In genomic region chr2:168663716-168664115, GRCm38 (mm10) we compare ENCODE assay signal across 23 mouse cellular contexts.
"Had no signal": no experiment of that assay in that cellular context is flagged by ENCODE, and none has a peak within 500 bp of the region (broad histone marks: within the 10 kb centered on the region; RNA-seq: fewer than 3 reads in every experiment).

No protein-coding gene starts in this region.

- H3K4me1 ChIP-seq: heart, embryonic 13.5 days; heart, embryonic 15.5 days; hindbrain, embryonic 13.5 days; limb, embryonic 13.5 days; limb, embryonic 15.5 days had no signal

- H3K27me3 ChIP-seq: heart, embryonic 15.5 days; kidney, embryonic 15.5 days; limb, embryonic 13.5 days; limb, embryonic 15.5 days; liver, embryonic 12.5 days had no signal

- H3K4me2 ChIP-seq: heart, embryonic 11.5 days; heart, embryonic 13.5 days; heart, embryonic 15.5 days; hindbrain, embryonic 13.5 days; kidney, embryonic 15.5 days; limb, embryonic 13.5 days; limb, embryonic 15.5 days; liver, embryonic 12.5 days had no signal

- H3K36me3 ChIP-seq: heart, embryonic 15.5 days; kidney, embryonic 15.5 days; liver, embryonic 12.5 days had no signal

- H3K4me3 ChIP-seq: gastrocnemius, adult 2 months; heart, adult 2 months; heart, embryonic 13.5 days; heart, embryonic 15.5 days; hindbrain, embryonic 13.5 days; kidney, embryonic 15.5 days; limb, embryonic 13.5 days; limb, embryonic 15.5 days; liver, embryonic 12.5 days had no signal

- DNase-seq: gastrocnemius, adult 2 months; gastrocnemius, postnatal 10 days; gastrocnemius, postnatal 25 days; heart, adult 11 months; heart, adult 2 months; heart, postnatal 14 days; heart, postnatal 36 days; layer of hippocampus, adult 9-11 months; layer of hippocampus, postnatal 36 days; left cerebral cortex, postnatal 4 days; lung, adult 18-20 months had no signal

- ATAC-seq: hindbrain, embryonic 16.5 days; inflammation-experienced regulatory T-cells, adult 6 months; liver, embryonic 12.5 days had no signal

- H3K9ac ChIP-seq: heart, embryonic 13.5 days; heart, embryonic 15.5 days; hindbrain, embryonic 13.5 days; kidney, embryonic 15.5 days; limb, embryonic 13.5 days; limb, embryonic 15.5 days; liver, embryonic 12.5 days; liver, embryonic 14.5 days had no signal

- H3K27ac ChIP-seq: gastrocnemius, adult 2 months; heart, adult 2 months; heart, embryonic 13.5 days; heart, embryonic 15.5 days; hindbrain, embryonic 13.5 days; kidney, embryonic 15.5 days; kidney, postnatal 0 days; limb, embryonic 13.5 days; limb, embryonic 15.5 days; liver, embryonic 12.5 days; liver, embryonic 14.5 days had no signal

- H3K9me3 ChIP-seq: heart, embryonic 13.5 days; heart, embryonic 15.5 days; hindbrain, embryonic 13.5 days; kidney, embryonic 15.5 days; limb, embryonic 13.5 days; limb, embryonic 15.5 days; liver, embryonic 12.5 days had no signal
